In the genomic region with DNA sequence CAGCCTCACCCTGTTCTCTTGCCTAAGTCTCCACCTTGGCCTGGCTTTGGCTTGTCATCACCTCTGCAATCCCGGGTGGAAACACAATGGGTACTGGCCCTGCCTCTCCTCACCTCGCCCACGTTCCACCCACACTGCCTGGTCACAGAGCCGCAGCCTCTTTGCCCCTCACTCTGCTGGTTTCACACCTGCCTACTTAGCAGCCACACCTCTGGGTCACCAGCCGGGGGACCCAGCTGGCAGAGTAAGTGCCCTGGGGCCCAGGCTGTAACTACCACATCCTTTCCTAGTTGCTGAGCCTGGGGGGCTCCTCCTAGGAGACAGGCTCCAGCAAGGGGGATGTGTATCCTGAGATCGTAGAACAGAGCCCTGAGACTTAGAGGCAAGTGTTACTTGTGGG, we compare ENCODE assay signal across 20 mouse cellular contexts. TPM values are rescaled to one million over a fixed set of nuclear protein-coding genes. Genes with fewer than 3 reads are reported as not detected.
DNase-seq lines count a peak whose midpoint lies in the region; ATAC-seq and TF ChIP-seq lines count a peak whose summit lies in the region.
"Had no signal": no experiment of that assay in that cellular context is flagged by ENCODE, and none has a peak within 500 bp of the region (broad histone marks: within the 10 kb centered on the region; RNA-seq: fewer than 3 reads in every experiment).

No protein-coding gene starts in this region.

- peak overlapping the region; percentile 20; the same call in 1 of the 2 replicates for H3K27ac ChIP-seq in heart, postnatal 0 days (ENCODE audit: low read depth)
- H3K27ac ChIP-seq in forebrain, embryonic 13.5 days, result no peak overlapping the region
- H3K27ac ChIP-seq: embryonic facial prominence, embryonic 12.5 days; heart, embryonic 15.5 days; hindbrain, embryonic 14.5 days; limb, embryonic 15.5 days; midbrain, embryonic 13.5 days had no signal

- H3K9ac ChIP-seq in heart, postnatal 0 days (replicated peaks; ENCODE audit: low read depth, low read length), result no peak overlapping the region
- no peak overlapping the region for H3K9ac ChIP-seq in forebrain, embryonic 13.5 days
- H3K9ac ChIP-seq: embryonic facial prominence, embryonic 12.5 days; heart, embryonic 15.5 days; hindbrain, embryonic 14.5 days; limb, embryonic 15.5 days; midbrain, embryonic 13.5 days had no signal

- no peaks in the 10 kb centered on the region for H3K4me1 ChIP-seq in heart, postnatal 0 days (ENCODE audit: control insufficient read depth, insufficient read depth)
- H3K4me1 ChIP-seq in forebrain, embryonic 13.5 days, result no peaks in the 10 kb centered on the region
- H3K4me1 ChIP-seq: midbrain, embryonic 13.5 days had no signal

- no peak for TF ChIP-seq CTCF in heart, postnatal 0 days (IDR thresholded peaks at IDR 0.05; ENCODE audit: low read depth)

- no peak for DNase-seq in heart, postnatal 0 days (ENCODE audit: low spot score)
- no peak for DNase-seq in heart, adult 18-20 months
- DNase-seq in gonadal fat pad, adult 2 months (ENCODE audit: low read depth), result peak; percentile 49
- DNase-seq in thymus, postnatal 4 days, result peak; percentile 71
- DNase-seq in left cerebral cortex, postnatal 14 days (ENCODE audit: low spot score in 2 of 2), result no peak
- DNase-seq: gastrocnemius, postnatal 14 days; kidney, postnatal 10 days; lung, postnatal 14 days; right cerebral cortex, postnatal 14 days had no signal

- no peak overlapping the region for H3K4me2 ChIP-seq in heart, postnatal 0 days (ENCODE audit: low read depth, low read length)
- H3K4me2 ChIP-seq in forebrain, embryonic 13.5 days, result no peak overlapping the region
- H3K4me2 ChIP-seq: embryonic facial prominence, embryonic 12.5 days; heart, embryonic 15.5 days; hindbrain, embryonic 14.5 days; limb, embryonic 15.5 days; midbrain, embryonic 13.5 days had no signal

- H3K9me3 ChIP-seq in heart, postnatal 0 days (replicated peaks; ENCODE audit: control insufficient read depth, low read length), result no peaks in the 10 kb centered on the region
- no peaks in the 10 kb centered on the region for H3K9me3 ChIP-seq in forebrain, embryonic 13.5 days (replicated peaks)
- H3K9me3 ChIP-seq: embryonic facial prominence, embryonic 12.5 days; heart, embryonic 15.5 days; limb, embryonic 15.5 days; midbrain, embryonic 13.5 days had no signal

- intact Hi-C loops in left cerebral cortex, postnatal 14 days (cut with DNase I), result no loop called here

- TF ChIP-seq EP300 in heart, postnatal 0 days (IDR thresholded peaks at IDR 0.05; ENCODE audit: low read depth), result no peak

- H3K4me3 ChIP-seq in heart, postnatal 0 days (ENCODE audit: low read depth, low read length), result no peak overlapping the region
- H3K4me3 ChIP-seq in forebrain, embryonic 13.5 days, result no peak overlapping the region
- H3K4me3 ChIP-seq: embryonic facial prominence, embryonic 12.5 days; heart, embryonic 15.5 days; limb, embryonic 15.5 days; midbrain, embryonic 13.5 days had no signal

- ATAC-seq in heart, postnatal 0 days (ENCODE audit: insufficient read depth, low read depth), result no peak
- peak; percentile 28; the same call in 1 of the 2 replicates for ATAC-seq in monocyte, adult 5-6 weeks (replicated peaks; ENCODE audit: insufficient number of reproducible peaks, low FRiP score, low TSS enrichment, poor library complexity, severe bottlenecking)
- ATAC-seq in forebrain, embryonic 13.5 days, result no peak
- ATAC-seq: intestine, postnatal 0 days; midbrain, embryonic 13.5 days had no signal

- H3K36me3 ChIP-seq in heart, postnatal 0 days (replicated peaks; ENCODE audit: control insufficient read depth, insufficient read depth, low read length), result peaks cover 85% of the 10 kb centered on the region
- peaks cover 86% of the 10 kb centered on the region for H3K36me3 ChIP-seq in forebrain, embryonic 13.5 days (ENCODE audit: poor library complexity, severe bottlenecking)

- 39% methylated on average over 6 of the region's 6 CpGs for WGBS in heart, postnatal 0 days
- WGBS in forebrain, embryonic 13.5 days, result 86% methylated on average over 6 of the region's 6 CpGs

- H3K27me3 ChIP-seq in heart, postnatal 0 days (ENCODE audit: control insufficient read depth, insufficient read depth, low read length), result no peaks in the 10 kb centered on the region
- peaks cover 4% of the 10 kb centered on the region; the same call in 1 of the 2 replicates for H3K27me3 ChIP-seq in forebrain, embryonic 13.5 days
- H3K27me3 ChIP-seq: embryonic facial prominence, embryonic 12.5 days; heart, embryonic 15.5 days; limb, embryonic 15.5 days; midbrain, embryonic 13.5 days had no signal

RNA-seq across cellular contexts. Expression of gene Gm49369, which starts 3.3 kb away (rescaled TPM):
- not detected in 2 replicates for total RNA-seq in heart, postnatal 0 days (2014; rRNA removed; ENCODE audit: low replicate concordance)
- 0.85 TPM in 1 of 2 replicates, not detected in the other for polyA plus RNA-seq in heart, postnatal 0 days (2015; fragmentation: Nextera tagmentation; extraction: Ambion mirVana)
- total RNA-seq in heart, adult 18-20 months (2021), result 1 to 10 TPM; 2.1 to 2.2 TPM
- polyA plus RNA-seq in gonadal fat pad, adult 2 months (2012; rRNA removed), result 0.74 and 1.0 TPM in 2 replicates
- 242 to 452 TPM (median 290 TPM) in 3 replicates for total RNA-seq in monocyte, adult 5-6 weeks (2017)
- polyA plus RNA-seq in forebrain, embryonic 13.5 days (2015; fragmentation: Nextera tagmentation; extraction: Ambion mirVana), result 1.5 TPM in 1 of 2 replicates, not detected in the other
- 1 to 10 TPM; 2.1 to 7.1 TPM for total RNA-seq in left cerebral cortex, postnatal 14 days (2021)
- polyA plus RNA-seq: embryonic facial prominence, embryonic 12.5 days; hindbrain, embryonic 14.5 days; intestine, postnatal 0 days; limb, embryonic 15.5 days; midbrain, embryonic 13.5 days; testis, adult 2 months had no signal

RNA-seq across cellular contexts. Expression of gene Ifitm10, which starts 5.6 kb away (rescaled TPM):
- total RNA-seq in heart, postnatal 0 days (2014; rRNA removed; ENCODE audit: low replicate concordance), result 0.62 and 4.0 TPM in 2 replicates
- 3.4 and 3.9 TPM in 2 replicates for polyA plus RNA-seq in heart, postnatal 0 days (2015; fragmentation: Nextera tagmentation; extraction: Ambion mirVana)
- total RNA-seq in heart, adult 18-20 months (2021), result 1 to 10 TPM; 2.0 to 2.2 TPM
- polyA plus RNA-seq in gonadal fat pad, adult 2 months (2012; rRNA removed), result 4.5 and 5.4 TPM in 2 replicates
- total RNA-seq in monocyte, adult 5-6 weeks (2017), result 10.2 to 46.5 TPM (median 13.9 TPM) in 3 replicates
- polyA plus RNA-seq in forebrain, embryonic 13.5 days (2015; fragmentation: Nextera tagmentation; extraction: Ambion mirVana), result 0.96 and 1.1 TPM in 2 replicates
- 10 to 100 TPM; 22.3 to 24.9 TPM for total RNA-seq in left cerebral cortex, postnatal 14 days (2021)
- total RNA-seq: common myeloid progenitor, adult 5-6 weeks had no signal
- polyA plus RNA-seq: testis, adult 2 months had no signal

RNA-seq across cellular contexts. Expression of gene Ctsd, which starts 8.7 kb away (rescaled TPM):
- total RNA-seq in heart, postnatal 0 days (2014; rRNA removed; ENCODE audit: low replicate concordance), result 1,049 and 1,105 TPM in 2 replicates
- 484 and 489 TPM in 2 replicates for polyA plus RNA-seq in heart, postnatal 0 days (2015; fragmentation: Nextera tagmentation; extraction: Ambion mirVana)
- 1,000 to 10,000 TPM in 1 of 2 experiments, 100 to 1,000 TPM in 1; 997 to 1,066 TPM for total RNA-seq in heart, adult 18-20 months (2021)
- polyA plus RNA-seq in gonadal fat pad, adult 2 months (2012; rRNA removed), result 1,099 and 1,739 TPM in 2 replicates
- total RNA-seq in monocyte, adult 5-6 weeks (2017), result 304 to 518 TPM (median 326 TPM) in 3 replicates
- 145 and 166 TPM in 2 replicates for polyA plus RNA-seq in forebrain, embryonic 13.5 days (2015; fragmentation: Nextera tagmentation; extraction: Ambion mirVana)
- 100 to 1,000 TPM; 295 to 303 TPM for total RNA-seq in left cerebral cortex, postnatal 14 days (2021)

RNA-seq across cellular contexts. Expression of gene Syt8, which starts 55.5 kb away (rescaled TPM):
- 18.0 TPM in 1 of 2 replicates, not detected in the other for total RNA-seq in heart, postnatal 0 days (2014; rRNA removed; ENCODE audit: low replicate concordance)
- polyA plus RNA-seq in heart, postnatal 0 days (2015; fragmentation: Nextera tagmentation; extraction: Ambion mirVana), result 0.10 TPM in 1 of 2 replicates, not detected in the other
- total RNA-seq in heart, adult 18-20 months (2021), result not detected
- polyA plus RNA-seq in gonadal fat pad, adult 2 months (2012; rRNA removed), result 0.50 and 0.75 TPM in 2 replicates
- not detected in 3 replicates for total RNA-seq in monocyte, adult 5-6 weeks (2017)
- not detected in 2 replicates for polyA plus RNA-seq in forebrain, embryonic 13.5 days (2015; fragmentation: Nextera tagmentation; extraction: Ambion mirVana)
- under 1 TPM in 1 of 2 experiments, not detected in 1; 0.44 TPM for total RNA-seq in left cerebral cortex, postnatal 14 days (2021)
- total RNA-seq: common myeloid progenitor, adult 5-6 weeks; gastrocnemius, postnatal 14 days; left cerebral cortex, postnatal 10 days had no signal
- polyA plus RNA-seq: hindbrain, embryonic 14.5 days; midbrain, embryonic 13.5 days had no signal

Comparison
In these comparisons a context has a peak if more than half of its experiments do, and no peak if none do; other contexts are left out.
1. DNase-seq: peak in gonadal fat pad, adult 2 months (single experiment) and thymus, postnatal 4 days (single experiment); none in heart, postnatal 0 days (single experiment), heart, adult 18-20 months (0 of 2) and left cerebral cortex, postnatal 14 days (0 of 2).
2. RNA of gene Gm49369, which starts 3.3 kb away (total RNA-seq): 242 to 452 TPM in monocyte, adult 5-6 weeks; 2.1 to 7.1 TPM in left cerebral cortex, postnatal 14 days, 2.1 to 2.2 TPM in heart, adult 18-20 months and not detected in heart, postnatal 0 days; every median in the first group is over 10 times any median in the second.